Mouse (Mus musculus) forebrain, embryonic 12.5 days (tissue): ENCODE results near the gene Pbx4. TPM values are rescaled to one million over a fixed set of nuclear protein-coding genes. Genes with fewer than 3 reads are reported as not detected.

Experiments
- ATAC-seq: fragments of 200-750 bp; cut with Nextera tagmentation; 2 replicates; pipeline ENCODE4 v1.8.0; 2017; ENCODE audit warnings: moderate TSS enrichment; ENCODE audit not compliant: low FRiP score
- H3K27ac ChIP-seq: fragments of 300-500 bp; sonication (generic); 2 replicates; pipeline ENCODE4 v1.5.1; 2016; ENCODE audit warnings: mild to moderate bottlenecking
- H3K27me3 ChIP-seq: fragments of 300-500 bp; sonication (generic); 2 replicates; pipeline ENCODE4 v1.6.1; 2016; ENCODE audit warnings: mild to moderate bottlenecking
- H3K36me3 ChIP-seq: fragments of 300-500 bp; sonication (generic); replicated peaks from 2 replicates; pipeline ENCODE4 v1.6.1; 2016; ENCODE audit warnings: mild to moderate bottlenecking
- H3K4me1 ChIP-seq: fragments of 300-500 bp; sonication (generic); 2 replicates; pipeline ENCODE4 v1.6.1; 2016
- H3K4me2 ChIP-seq: fragments of 300-500 bp; sonication (generic); 2 replicates; pipeline ENCODE4 v1.6.1; 2016; ENCODE audit warnings: mild to moderate bottlenecking, moderate library complexity
- H3K4me3 ChIP-seq: fragments of 300-500 bp; sonication (generic); replicated peaks from 2 replicates; pipeline ENCODE4 v1.5.1; 2016; ENCODE audit warnings: mild to moderate bottlenecking
- H3K9ac ChIP-seq: fragments of 300-500 bp; sonication (generic); 2 replicates; pipeline ENCODE4 v1.6.1; 2016; ENCODE audit warnings: mild to moderate bottlenecking
- H3K9me3 ChIP-seq: fragments of 300-500 bp; sonication (generic); 2 replicates; pipeline ENCODE4 v1.6.1; 2016
- WGBS: fragments of 180-500 bp; shearing (Covaris S2); methylation state at CpG from one replicate; pipeline ENCODE4 v1.1.7; 2016; 5-methylcytosine and 5-hydroxymethylcytosine counted together
- polyA plus RNA-seq: library from polyadenylated mRNA; unstranded; fragments of >200 nt; fragmentation: Nextera tagmentation; extraction: Ambion mirVana; gene quantifications from 2 replicates; pipeline ENCODE4 v1.2.1, GENCODE M21; 2016

The Pbx4 gene
- polyA plus RNA-seq, 1 experiment from 2014 or later, result 54.0 TPM

DNA sequence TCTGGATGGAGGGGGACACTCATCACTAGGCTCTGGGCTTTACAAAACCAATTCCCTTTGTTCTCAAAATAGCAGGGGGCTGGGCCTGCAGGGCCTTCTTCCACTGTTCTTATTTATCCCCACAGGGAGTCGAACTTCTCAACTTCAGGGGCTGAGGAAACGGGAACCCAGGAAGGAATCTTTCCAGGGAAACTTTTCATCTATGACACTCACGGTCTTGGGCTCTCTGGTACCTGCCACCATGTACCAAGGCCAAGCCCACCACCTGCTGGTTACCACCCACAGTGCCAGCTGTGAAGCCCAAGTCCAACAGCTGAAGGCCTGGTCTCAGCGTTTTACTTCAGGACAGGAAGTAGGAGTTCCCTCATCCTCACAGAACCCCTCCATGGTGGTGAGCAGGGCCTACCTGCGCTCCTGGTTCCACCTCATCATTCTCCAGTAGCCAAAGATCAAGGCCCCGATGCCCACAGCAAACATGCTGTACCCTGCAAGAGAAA lies 62.6 kb downstream of the Pbx4 start:
- no peaks in the 10 kb centered on the region for H3K9me3 ChIP-seq
- peaks cover 45% of the 10 kb centered on the region for H3K36me3 ChIP-seq
- H3K9ac ChIP-seq, result no peak overlapping the region
- H3K4me2 ChIP-seq, result no peak overlapping the region
- H3K27ac ChIP-seq, result 0 out of 2 replicates have a peak overlapping the region, but pooled peaks have one; percentile 25
- H3K27me3 ChIP-seq, result peaks cover 18% of the 10 kb centered on the region
- WGBS, result 57% methylated on average over 6 of the region's 6 CpGs
- no peak for ATAC-seq
- H3K4me3 ChIP-seq, result no peak overlapping the region
- peaks cover 67% of the 10 kb centered on the region for H3K4me1 ChIP-seq

DNA sequence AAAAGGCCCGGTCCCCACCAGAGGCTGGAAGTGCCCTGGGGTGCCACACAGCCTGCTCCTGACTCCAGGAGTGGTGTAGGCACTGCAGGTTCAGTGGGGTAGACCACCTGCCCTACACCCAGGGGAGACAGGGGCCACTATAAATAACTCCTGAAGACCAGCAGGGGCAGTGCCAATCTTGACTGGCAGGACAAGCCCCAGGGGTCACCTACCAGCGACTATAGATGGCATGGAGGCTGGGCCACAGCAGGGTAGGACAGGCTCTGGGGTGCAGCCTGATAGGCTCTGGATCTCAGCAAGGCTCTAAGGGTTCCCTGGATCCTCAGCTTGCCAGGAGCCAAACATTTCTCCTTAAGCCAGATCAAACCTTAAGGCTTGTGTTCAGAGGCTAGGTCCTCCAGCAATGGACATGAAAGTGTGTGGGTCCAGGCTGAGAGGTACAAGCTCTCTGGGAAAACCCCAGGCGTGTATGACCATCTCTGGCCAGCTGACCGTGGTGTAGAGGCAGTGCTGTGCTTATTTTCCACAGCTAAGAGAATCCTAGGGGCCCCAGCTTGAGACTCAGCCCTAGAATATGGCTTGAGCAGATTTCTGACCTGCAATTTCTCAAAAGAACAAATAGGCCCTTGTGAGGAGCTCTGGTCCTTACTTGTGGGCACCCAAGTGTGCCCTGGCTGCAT lies 63.6 kb downstream of the Pbx4 start:
- ATAC-seq, result no peak

DNA sequence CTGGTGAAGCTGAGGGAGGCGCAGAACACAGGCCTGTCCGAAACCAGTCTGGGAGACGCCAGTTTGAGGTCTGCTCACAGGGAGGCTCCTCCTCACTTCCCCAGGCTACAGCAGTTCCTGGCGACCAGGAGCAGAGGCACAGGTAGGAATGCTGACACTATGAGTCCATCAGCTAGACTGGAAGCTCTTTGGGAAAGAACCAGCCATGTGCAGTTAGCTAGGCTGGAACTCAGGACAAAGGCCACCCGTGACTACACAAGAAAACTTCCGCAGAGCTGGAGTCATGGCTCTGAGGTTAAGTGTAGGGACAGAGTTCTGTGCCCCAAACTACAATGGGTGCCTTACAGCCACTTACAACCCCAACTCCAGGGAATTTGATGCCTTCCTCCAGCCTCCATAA lies 65.6 kb downstream of the Pbx4 start:
- 90% methylated on average over 6 of the region's 6 CpGs for WGBS
- H3K4me2 ChIP-seq, result no peak overlapping the region
- no peak overlapping the region for H3K4me3 ChIP-seq
- H3K27ac ChIP-seq, result no peak overlapping the region
- no peak for ATAC-seq
- peaks cover 4% of the 10 kb centered on the region; the same call in 1 of the 2 replicates for H3K27me3 ChIP-seq
- no peaks in the 10 kb centered on the region for H3K9me3 ChIP-seq
- H3K4me1 ChIP-seq, result peaks cover 69% of the 10 kb centered on the region
- H3K36me3 ChIP-seq, result peaks cover 37% of the 10 kb centered on the region
- no peak overlapping the region; the same call in 1 of the 2 replicates for H3K9ac ChIP-seq

More for the DNA sequence above, 63.6 kb downstream of the Pbx4 start:
- 76% methylated on average over 4 of the region's 4 CpGs for WGBS
- no peak overlapping the region; the same call in 1 of the 2 replicates for H3K9ac ChIP-seq
- H3K4me2 ChIP-seq, result no peak overlapping the region
- H3K27ac ChIP-seq, result no peak overlapping the region
- H3K9me3 ChIP-seq, result no peaks in the 10 kb centered on the region
- H3K4me3 ChIP-seq, result no peak overlapping the region
- H3K27me3 ChIP-seq, result peaks cover 7% of the 10 kb centered on the region
- H3K4me1 ChIP-seq, result peaks cover 73% of the 10 kb centered on the region
- peaks cover 45% of the 10 kb centered on the region for H3K36me3 ChIP-seq

DNA sequence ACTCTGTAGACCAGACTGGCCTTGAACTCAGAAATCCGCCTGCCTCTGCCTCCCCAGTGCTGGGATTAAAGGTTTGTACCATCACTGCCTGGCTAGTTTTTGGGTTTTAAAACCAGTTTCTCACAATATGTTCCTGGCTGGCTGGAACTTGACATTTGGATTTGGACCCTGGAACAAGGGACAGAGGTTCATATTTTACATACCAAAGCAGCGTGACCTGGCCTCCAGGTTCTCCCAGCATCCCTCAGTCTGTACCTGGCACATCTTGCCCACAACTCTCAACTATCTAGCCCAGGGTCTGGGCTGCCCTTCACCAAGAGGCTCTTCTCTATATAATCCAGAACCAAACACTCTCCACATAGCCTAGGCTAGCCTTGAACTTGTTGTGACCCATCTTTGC lies 67.6 kb downstream of the Pbx4 start:
- peak overlapping the region; percentile 89; the same call in 1 of the 2 replicates for H3K4me2 ChIP-seq
- no peaks in the 10 kb centered on the region for H3K27me3 ChIP-seq
- peaks cover 61% of the 10 kb centered on the region for H3K4me1 ChIP-seq
- 92% methylated on average over 2 of the region's 2 CpGs for WGBS
- H3K27ac ChIP-seq, result no peak overlapping the region
- no peak overlapping the region for H3K9ac ChIP-seq
- H3K36me3 ChIP-seq, result peaks cover 28% of the 10 kb centered on the region
- H3K4me3 ChIP-seq, result no peak overlapping the region
- ATAC-seq, result no peak
- no peaks in the 10 kb centered on the region for H3K9me3 ChIP-seq

DNA sequence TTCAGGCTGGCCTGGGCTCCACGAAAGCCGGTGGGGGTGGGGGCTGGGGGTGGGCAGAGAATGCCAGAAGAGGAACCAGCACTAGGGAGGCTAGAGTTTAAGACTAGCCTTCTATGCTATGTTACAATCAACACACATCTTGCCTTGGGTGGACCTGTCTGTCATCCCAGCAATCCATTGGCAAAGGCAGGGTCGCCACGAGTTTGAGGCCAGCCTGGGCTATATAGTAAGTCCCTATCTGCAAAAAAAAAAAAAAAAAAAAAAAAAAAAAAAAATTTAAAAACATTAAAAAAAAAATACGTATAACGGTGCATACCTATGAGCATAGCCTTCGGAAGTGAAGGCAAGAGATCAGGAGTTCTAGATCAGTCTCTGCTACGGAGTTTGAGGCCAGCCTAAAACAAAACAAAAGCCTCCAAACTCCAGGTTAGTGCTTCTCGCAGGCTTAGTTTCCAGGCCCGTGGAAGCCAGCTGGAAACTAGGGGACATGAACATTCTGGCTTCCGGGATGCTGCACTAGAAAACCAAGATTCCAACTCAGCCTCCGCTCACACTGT lies 68.7 kb downstream of the Pbx4 start:
- H3K4me2 ChIP-seq, result peak overlapping the region; percentile 89
- H3K9ac ChIP-seq, result peak overlapping the region; percentile 77
- peak overlapping the region; percentile 69 for H3K4me3 ChIP-seq
- peaks cover 23% of the 10 kb centered on the region for H3K36me3 ChIP-seq
- H3K27me3 ChIP-seq, result no peaks in the 10 kb centered on the region
- peak; percentile 1; the same call in 1 of the 2 replicates for ATAC-seq
- H3K9me3 ChIP-seq, result no peaks in the 10 kb centered on the region
- H3K4me1 ChIP-seq, result peaks cover 50% of the 10 kb centered on the region
- H3K27ac ChIP-seq, result peak overlapping the region; percentile 87
- WGBS, result 24% methylated on average over 12 of the region's 12 CpGs

DNA sequence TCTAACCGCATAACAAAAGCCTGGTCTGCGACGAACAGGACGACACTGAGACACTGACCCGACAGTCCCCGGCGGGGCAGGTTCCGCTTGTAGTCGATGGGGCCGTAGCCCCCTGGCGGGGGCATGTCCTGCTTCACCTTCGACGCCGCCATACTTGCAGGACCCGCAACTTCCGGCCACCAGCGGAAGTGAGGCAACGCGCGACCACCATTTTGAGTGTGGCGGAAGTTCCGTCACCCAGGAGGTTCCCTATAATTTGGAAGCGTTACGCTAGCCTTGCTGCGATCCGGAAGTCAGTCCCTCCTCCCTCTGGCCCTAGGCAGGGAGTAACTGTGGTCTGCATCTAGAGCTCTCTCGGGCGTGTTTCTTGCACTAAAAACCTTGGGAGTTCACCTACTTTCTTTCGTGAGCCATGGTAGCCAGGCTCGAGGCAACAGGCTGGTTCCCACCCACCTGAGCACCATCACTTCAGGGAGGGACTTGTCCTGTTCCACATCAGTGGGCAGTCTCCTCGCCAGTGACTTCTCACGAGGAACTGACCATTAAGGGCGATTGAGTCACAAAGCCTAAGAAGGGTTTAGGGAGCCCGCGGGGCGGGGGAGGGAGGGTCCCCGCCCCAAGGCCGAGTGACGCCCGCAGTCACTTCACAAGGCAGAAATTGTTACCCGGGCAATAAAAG lies 69.3 kb downstream of the Pbx4 start:
- H3K9me3 ChIP-seq, result no peaks in the 10 kb centered on the region
- WGBS, result 2% methylated on average over 41 of the region's 41 CpGs
- H3K27ac ChIP-seq, result peak overlapping the region; percentile 87
- peak overlapping the region; percentile 77 for H3K9ac ChIP-seq
- peaks cover 49% of the 10 kb centered on the region for H3K4me1 ChIP-seq
- peak overlapping the region; percentile 69 for H3K4me3 ChIP-seq
- peaks cover 23% of the 10 kb centered on the region for H3K36me3 ChIP-seq
- peak; percentile 68 for ATAC-seq
- no peaks in the 10 kb centered on the region for H3K27me3 ChIP-seq
- H3K4me2 ChIP-seq, result peak overlapping the region; percentile 89

DNA sequence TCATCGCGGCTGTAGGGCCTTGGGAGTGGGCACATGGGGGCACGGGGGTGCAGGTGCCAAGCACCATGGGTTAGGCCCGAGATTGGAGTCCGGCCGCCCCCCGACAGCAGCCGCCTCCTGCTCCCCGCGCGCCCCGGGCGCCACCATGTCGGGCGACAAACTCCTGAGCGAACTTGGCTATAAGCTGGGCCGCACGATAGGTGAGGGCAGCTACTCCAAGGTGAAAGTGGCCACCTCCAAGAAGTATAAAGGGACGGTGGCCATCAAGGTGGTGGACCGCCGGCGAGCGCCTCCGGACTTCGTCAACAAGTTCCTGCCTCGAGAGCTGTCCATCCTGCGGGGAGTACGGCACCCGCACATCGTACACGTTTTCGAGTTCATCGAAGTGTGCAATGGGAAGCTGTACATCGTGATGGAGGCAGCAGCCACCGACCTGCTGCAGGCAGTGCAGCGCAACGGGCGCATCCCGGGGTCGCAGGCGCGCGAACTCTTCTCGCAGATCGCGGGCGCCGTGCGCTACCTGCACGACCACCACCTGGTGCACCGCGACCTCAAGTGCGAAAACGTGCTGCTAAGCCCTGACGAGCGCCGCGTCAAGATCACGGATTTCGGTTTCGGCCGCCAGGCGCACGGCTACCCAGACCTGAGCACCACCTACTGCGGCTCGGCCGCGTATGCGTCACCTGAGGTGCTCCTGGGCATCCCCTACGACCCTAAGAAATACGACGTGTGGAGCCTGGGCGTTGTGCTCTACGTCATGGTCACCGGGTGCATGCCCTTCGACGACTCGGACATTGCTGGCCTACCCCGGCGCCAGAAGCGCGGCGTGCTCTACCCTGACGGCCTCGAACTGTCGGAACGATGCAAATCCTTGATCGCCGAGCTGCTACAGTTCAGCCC lies 70.1 kb downstream of the Pbx4 start, which contains the start of the genes Tssk6, Ndufa13 and Yjefn3:
Gene Tssk6, plus strand, starts transcription at position 22 of the 900 bp plus-strand sequence.
Gene Ndufa13, minus strand, starts transcription at position 396 of the 900 bp plus-strand sequence.
Gene Yjefn3, minus strand, starts transcription at position 550 of the 900 bp plus-strand sequence.
- H3K27me3 ChIP-seq, result no peaks in the 10 kb centered on the region
- peak within 1 kb of the TSS; percentile 89 for H3K4me2 ChIP-seq
- peak within 1 kb of the TSS; percentile 69 for H3K4me3 ChIP-seq
- peaks cover 26% of the 10 kb centered on the region for H3K36me3 ChIP-seq
- peak within 1 kb of the TSS; percentile 77 for H3K9ac ChIP-seq
- H3K27ac ChIP-seq, result peak within 1 kb of the TSS; percentile 91
- peaks cover 42% of the 10 kb centered on the region for H3K4me1 ChIP-seq
- H3K9me3 ChIP-seq, result no peaks in the 10 kb centered on the region
- WGBS, result 5% methylated on average over 89 of the region's 89 CpGs
- peak; percentile 60 for ATAC-seq

DNA sequence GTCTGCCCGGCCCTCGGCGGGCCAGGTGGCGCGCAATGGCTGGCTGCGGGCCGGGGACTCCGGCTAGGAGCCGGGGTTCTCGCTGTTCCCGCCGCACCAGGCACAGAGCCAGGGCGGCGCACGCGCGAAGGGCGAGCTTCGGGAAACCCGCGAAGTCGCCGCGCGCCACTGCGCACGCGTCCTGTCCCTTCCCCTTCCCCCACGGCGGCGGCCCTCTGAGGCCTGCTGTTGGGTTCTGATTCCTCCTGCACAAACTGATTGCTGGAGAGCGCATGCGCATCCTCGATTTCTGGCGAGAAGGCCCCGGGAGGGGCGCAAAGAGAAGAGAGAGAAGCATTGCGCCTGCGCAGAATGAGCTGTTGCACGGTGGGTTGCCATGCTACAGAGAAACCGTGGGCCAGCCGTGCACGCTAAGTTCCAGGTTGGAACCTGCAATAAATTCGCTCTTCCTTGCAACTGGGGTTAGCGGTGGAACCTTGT lies 70.8 kb downstream of the Pbx4 start:
- no peaks in the 10 kb centered on the region for H3K27me3 ChIP-seq
- WGBS, result under 1% methylated on average over 45 of the region's 45 CpGs
- peaks cover 40% of the 10 kb centered on the region for H3K4me1 ChIP-seq

DNA sequence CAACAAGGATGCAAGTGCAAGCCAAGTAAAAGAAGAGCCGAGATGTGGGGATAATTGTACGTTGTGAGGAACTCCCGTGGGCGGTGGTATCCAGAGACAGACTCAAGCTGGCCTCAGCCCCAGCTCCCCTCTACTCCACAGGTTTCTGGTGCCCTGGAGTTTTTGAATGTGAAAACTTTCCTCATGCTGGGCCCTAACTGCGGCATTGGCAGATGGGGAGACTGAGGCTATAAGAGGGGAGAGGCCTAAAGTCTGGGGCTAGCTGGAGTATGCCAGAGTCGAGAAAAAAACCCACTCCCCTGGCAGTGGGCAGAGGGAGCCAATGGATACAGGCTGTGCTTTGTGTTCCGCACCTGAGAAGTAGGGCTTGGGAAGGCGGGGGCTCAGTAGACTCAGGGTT lies 71.8 kb downstream of the Pbx4 start:
- no peaks in the 10 kb centered on the region for H3K9me3 ChIP-seq
- peak overlapping the region; percentile 69; the same call in 1 of the 2 replicates for H3K4me3 ChIP-seq
- no peaks in the 10 kb centered on the region for H3K27me3 ChIP-seq
- no peak overlapping the region for H3K27ac ChIP-seq
- peaks cover 37% of the 10 kb centered on the region for H3K4me1 ChIP-seq
- H3K36me3 ChIP-seq, result peaks cover 29% of the 10 kb centered on the region
- peak overlapping the region; percentile 89 for H3K4me2 ChIP-seq
- ATAC-seq, result no peak
- WGBS, result 85% methylated on average over 8 of the region's 8 CpGs
- no peak overlapping the region for H3K9ac ChIP-seq

More for the DNA sequence above, 70.8 kb downstream of the Pbx4 start:
- H3K4me3 ChIP-seq, result peak overlapping the region; percentile 69
- no peaks in the 10 kb centered on the region for H3K9me3 ChIP-seq
- ATAC-seq, result peak; percentile 93
- H3K36me3 ChIP-seq, result peaks cover 30% of the 10 kb centered on the region
- H3K27ac ChIP-seq, result peak overlapping the region; percentile 91
- H3K4me2 ChIP-seq, result peak overlapping the region; percentile 89
- peak overlapping the region; percentile 73 for H3K9ac ChIP-seq

DNA sequence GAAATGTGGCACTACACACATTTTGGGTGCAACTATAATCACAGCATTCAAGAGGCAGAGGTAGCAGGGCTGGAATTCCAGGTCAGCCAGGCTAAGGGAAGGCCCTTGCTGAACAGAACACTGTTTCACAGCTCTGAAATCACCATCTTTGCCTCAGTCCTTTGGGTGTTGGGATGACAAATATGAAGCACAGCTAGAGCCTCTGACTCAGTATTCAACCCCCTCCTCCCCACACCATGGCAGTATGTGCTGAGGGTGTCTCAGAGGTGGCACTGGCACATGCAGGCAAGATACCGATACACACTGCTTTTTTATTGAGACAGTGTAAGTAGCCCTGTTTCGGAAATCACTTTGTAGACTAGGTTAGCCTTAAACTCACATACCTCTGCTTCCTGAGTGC lies 74.0 kb downstream of the Pbx4 start:
- no peak overlapping the region for H3K4me3 ChIP-seq
- peaks cover 21% of the 10 kb centered on the region for H3K4me1 ChIP-seq

DNA sequence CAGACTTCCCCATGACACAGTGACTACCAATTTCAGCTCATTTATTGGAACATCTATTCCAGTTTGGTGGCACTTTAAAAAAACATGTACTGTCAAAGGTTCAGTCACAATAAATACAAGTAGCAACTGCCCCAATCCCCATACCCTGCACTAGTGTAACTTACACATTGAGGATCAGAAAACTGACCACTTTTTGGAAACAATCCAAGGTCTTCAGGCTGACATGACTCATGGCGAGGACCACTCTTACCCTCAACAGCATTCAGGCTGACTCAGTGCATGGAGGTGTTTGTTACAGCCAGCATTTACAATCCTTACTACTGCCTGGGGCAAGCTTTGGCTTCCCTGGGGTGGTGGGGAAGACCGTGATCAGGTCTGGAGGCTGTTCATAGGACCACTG lies 74.8 kb downstream of the Pbx4 start:
- no peak for ATAC-seq
- no peak overlapping the region for H3K9ac ChIP-seq
- H3K27ac ChIP-seq, result no peak overlapping the region
- WGBS, result 85% methylated on average over 2 of the region's 2 CpGs
- no peaks in the 10 kb centered on the region for H3K9me3 ChIP-seq
- peaks cover 54% of the 10 kb centered on the region for H3K36me3 ChIP-seq
- no peaks in the 10 kb centered on the region for H3K27me3 ChIP-seq
- peaks cover 18% of the 10 kb centered on the region for H3K4me1 ChIP-seq
- no peak overlapping the region for H3K4me3 ChIP-seq
- no peak overlapping the region for H3K4me2 ChIP-seq

More for the DNA sequence above, 74.0 kb downstream of the Pbx4 start:
- Histone ChIP-seq H3K36me3 (peaks cover 46% of the 10 kb centered on the region), H3K9ac (no peak overlapping the region), H3K27ac (no peak overlapping the region), H3K27me3 (no peaks in the 10 kb centered on the region), H3K9me3 (no peaks in the 10 kb centered on the region), H3K4me2 (no peak overlapping the region)
- no peak for ATAC-seq
- 90% methylated on average over 2 of the region's 2 CpGs for WGBS
